Mouse (Mus musculus) kidney, postnatal 36 days (tissue): ENCODE data around the gene Suclg2.

Experiments
- DNase-seq, 2 experiments: peaks; one replicate each; pipeline ENCODE4 v3.0.0; 2021 to 2022; ENCODE audit warnings: mixed read lengths in 2 of 2

Suclg2 gene

GRCm38 (mm10) chr6:95445036-95445435, 273.6 kb downstream of the Suclg2 start:
- peak; percentile 85 to 92 for DNase-seq
